Mouse (Mus musculus) forebrain, embryonic 10.5 days (tissue): ENCODE measurements around the gene Epha5. TPM values are rescaled to one million over a fixed set of nuclear protein-coding genes. Genes with fewer than 3 reads are reported as not detected.

Experiments used
- DNase-seq: peaks from one replicate; pipeline ENCODE4 v3.0.0-alpha.2; 2017; ENCODE audit warnings: low spot score; ENCODE audit errors: extremely low spot score
- H3K27ac ChIP-seq: fragments of 300-500 bp; sonication (generic); 2 replicates; pipeline ENCODE4 v1.5.1; 2016; ENCODE audit warnings: mild to moderate bottlenecking
- H3K27me3 ChIP-seq: fragments of 300-500 bp; sonication (generic); 2 replicates; pipeline ENCODE4 v1.6.1; 2016; ENCODE audit warnings: mild to moderate bottlenecking; ENCODE audit not compliant: poor library complexity, severe bottlenecking
- H3K36me3 ChIP-seq: fragments of 300-500 bp; sonication (generic); replicated peaks from 2 replicates; pipeline ENCODE4 v1.6.1; 2016; ENCODE audit warnings: mild to moderate bottlenecking, moderate library complexity
- H3K4me1 ChIP-seq: fragments of 300-500 bp; sonication (generic); 2 replicates; pipeline ENCODE4 v1.6.1; 2016
- H3K4me3 ChIP-seq: fragments of 300-500 bp; sonication (generic); 2 replicates; pipeline ENCODE4 v1.5.1; 2016; ENCODE audit warnings: mild to moderate bottlenecking, moderate library complexity
- H3K9me3 ChIP-seq: fragments of 300-500 bp; sonication (generic); 2 replicates; pipeline ENCODE4 v1.6.1; 2016; ENCODE audit warnings: mild to moderate bottlenecking, moderate library complexity
- WGBS: fragments of 180-500 bp; shearing (Covaris S2); methylation state at CpG from one replicate; pipeline ENCODE4 v1.1.7; 2016; 5-methylcytosine and 5-hydroxymethylcytosine counted together
- polyA plus RNA-seq: library from polyadenylated mRNA; unstranded; fragments of >200 nt; fragmentation: Nextera tagmentation; extraction: Ambion mirVana; gene quantifications from 2 replicates; pipeline ENCODE4 v1.2.1, GENCODE M21; 2016

Gene Epha5
- polyA plus RNA-seq, 1 experiment from 2014 or later, result 4.4 TPM

DNA sequence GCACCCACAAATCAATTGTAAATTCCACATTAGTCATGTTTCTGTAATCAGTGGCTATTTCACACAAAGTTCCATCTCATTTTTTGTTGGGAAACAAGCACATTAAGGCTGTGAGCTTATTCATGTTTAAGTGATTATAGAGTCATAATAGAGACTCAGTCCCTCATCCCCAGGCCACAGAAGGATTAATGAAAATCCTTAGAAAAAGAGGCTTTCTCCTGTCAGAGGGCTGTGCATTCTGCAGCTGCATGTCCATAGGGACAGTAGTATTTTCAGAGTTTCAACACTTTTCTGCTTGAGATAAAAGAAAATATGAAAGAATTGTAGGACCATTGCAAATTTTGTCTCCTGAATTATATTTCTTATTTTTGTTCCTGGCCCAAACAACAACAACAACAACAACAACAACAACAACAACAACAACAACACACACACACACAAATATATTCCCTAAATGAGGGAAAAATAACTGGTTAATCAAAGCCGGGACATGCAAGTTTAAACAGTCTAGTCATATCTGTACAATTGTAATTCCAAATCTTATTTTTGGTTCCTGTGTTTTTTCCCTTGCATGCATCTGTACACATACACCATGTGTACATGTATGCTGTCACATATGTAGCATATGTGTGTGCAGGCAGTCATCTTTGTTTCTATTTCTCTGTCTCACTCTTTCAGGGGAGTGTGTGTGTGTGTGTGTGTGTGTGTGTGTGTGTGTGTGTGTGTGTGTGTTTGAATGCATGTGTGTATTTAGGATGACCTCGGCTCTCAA lies 70.3 kb downstream of the Epha5 start:
- Histone ChIP-seq H3K36me3 (no peaks in the 10 kb centered on the region), H3K27me3 (no peaks in the 10 kb centered on the region), H3K27ac (no peak overlapping the region), H3K4me1 (peaks cover 9% of the 10 kb centered on the region), H3K4me3 (no peak overlapping the region), H3K9me3 (no peaks in the 10 kb centered on the region)
- WGBS, result 93% methylated on average over 2 of the region's 2 CpGs
- DNase-seq, result no peak

- no peaks in the 10 kb centered on the region for H3K9me3 ChIP-seq
- whole genome bisulfite sequencing, result 84% methylated on average over 3 of the region's 3 CpGs
- no peak for DNase-seq
- H3K4me3 ChIP-seq, result no peak overlapping the region
- H3K36me3 ChIP-seq, result no peaks in the 10 kb centered on the region
- H3K27me3 ChIP-seq, result no peaks in the 10 kb centered on the region
- H3K27ac ChIP-seq, result no peak overlapping the region
- H3K4me1 ChIP-seq, result no peaks in the 10 kb centered on the region
These were observed 81.2 kb downstream of the Epha5 start for GRCm38 (mm10) chr5:84335834-84336465.

GRCm38 (mm10) chr5:84334481-84334880 lies 82.7 kb downstream of the Epha5 start:
- H3K4me1 ChIP-seq, result 0 out of 2 replicates have a peak, but pooled peaks cover 3% of the 10 kb centered on the region
- no peaks in the 10 kb centered on the region for H3K27me3 ChIP-seq
- H3K9me3 ChIP-seq, result no peaks in the 10 kb centered on the region
- DNase-seq, result no peak
- WGBS, result 87% methylated on average over 6 of the region's 6 CpGs
- no peak overlapping the region for H3K27ac ChIP-seq
- no peaks in the 10 kb centered on the region for H3K36me3 ChIP-seq
- no peak overlapping the region for H3K4me3 ChIP-seq

DNA sequence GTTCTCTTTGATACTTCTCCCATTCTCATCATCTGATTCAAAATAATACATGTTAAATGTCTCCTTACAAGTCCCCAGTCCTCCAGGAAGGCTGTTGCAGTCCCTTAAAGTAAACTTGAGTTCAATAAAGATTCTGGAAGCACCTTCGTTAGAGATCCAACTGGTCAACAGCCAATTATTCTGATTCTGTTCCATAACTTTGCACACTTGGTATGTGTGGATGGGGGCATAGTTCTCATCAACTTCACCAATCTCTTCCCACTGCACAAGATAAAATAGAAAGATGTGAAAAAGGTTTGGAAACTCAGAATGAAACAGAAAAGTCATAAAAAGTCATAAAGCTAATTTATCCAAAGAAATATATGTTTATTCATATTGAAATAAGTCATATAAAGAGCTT lies 85.6 kb downstream of the Epha5 start:
- no peak for DNase-seq
- 0 out of 2 replicates have a peak, but pooled peaks cover 3% of the 10 kb centered on the region for H3K4me1 ChIP-seq
- H3K9me3 ChIP-seq, result no peaks in the 10 kb centered on the region
- H3K27me3 ChIP-seq, result no peaks in the 10 kb centered on the region
- H3K27ac ChIP-seq, result no peak overlapping the region
- no peaks in the 10 kb centered on the region for H3K36me3 ChIP-seq
- 86% methylated on average over 1 of the region's 1 CpGs for WGBS
- no peak overlapping the region for H3K4me3 ChIP-seq

GRCm38 (mm10) chr5:84320553-84320952 lies 96.6 kb downstream of the Epha5 start:
- no peak overlapping the region for H3K4me3 ChIP-seq
- no peaks in the 10 kb centered on the region for H3K36me3 ChIP-seq
- 78% methylated on average over 1 of the region's 1 CpGs for WGBS
- DNase-seq, result no peak
- H3K4me1 ChIP-seq, result peaks cover 27% of the 10 kb centered on the region
- H3K27me3 ChIP-seq, result no peaks in the 10 kb centered on the region
- no peaks in the 10 kb centered on the region for H3K9me3 ChIP-seq
- H3K27ac ChIP-seq, result no peak overlapping the region

DNA sequence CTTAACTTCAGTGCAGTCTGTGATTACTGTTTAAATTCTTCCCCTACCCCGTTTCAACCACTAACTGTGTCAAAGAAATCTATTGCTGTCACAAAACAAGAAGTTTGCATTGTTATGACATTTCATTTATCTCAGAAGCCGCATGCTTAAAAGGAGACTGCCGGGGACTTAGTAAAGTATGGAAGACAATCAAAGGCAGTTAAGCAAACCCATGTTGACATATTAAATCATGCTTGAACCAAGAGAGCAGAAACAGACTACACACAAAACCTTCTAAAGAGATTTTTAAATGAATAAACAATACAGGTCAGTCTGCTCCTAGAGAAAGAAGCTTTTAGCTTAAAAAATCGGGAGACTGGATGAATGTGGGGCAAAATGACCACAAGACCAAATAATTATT lies 97.0 kb downstream of the Epha5 start:
- Histone ChIP-seq H3K9me3 (no peaks in the 10 kb centered on the region), H3K27me3 (no peaks in the 10 kb centered on the region), H3K4me3 (no peak overlapping the region), H3K27ac (no peak overlapping the region), H3K4me1 (peaks cover 27% of the 10 kb centered on the region), H3K36me3 (no peaks in the 10 kb centered on the region)
- WGBS, result 46% methylated on average over 4 of the region's 4 CpGs
- no peak for DNase-seq

GRCm38 (mm10) chr5:84318814-84319340 lies 98.3 kb downstream of the Epha5 start:
- no peak overlapping the region for H3K27ac ChIP-seq
- H3K4me1 ChIP-seq, result peaks cover 27% of the 10 kb centered on the region
- no peaks in the 10 kb centered on the region for H3K27me3 ChIP-seq
- H3K4me3 ChIP-seq, result no peak overlapping the region
- 47% methylated on average over 7 of the region's 8 CpGs for WGBS
- H3K36me3 ChIP-seq, result no peaks in the 10 kb centered on the region
- H3K9me3 ChIP-seq, result no peaks in the 10 kb centered on the region
- DNase-seq, result no peak

- H3K4me3 ChIP-seq, result no peak overlapping the region
- no peaks in the 10 kb centered on the region for H3K36me3 ChIP-seq
- peaks cover 27% of the 10 kb centered on the region for H3K4me1 ChIP-seq
- H3K9me3 ChIP-seq, result no peaks in the 10 kb centered on the region
- 87% methylated on average over 4 of the region's 4 CpGs for WGBS
- H3K27ac ChIP-seq, result no peak overlapping the region
- H3K27me3 ChIP-seq, result no peaks in the 10 kb centered on the region
- DNase-seq, result no peak
These were observed 99.3 kb downstream of the Epha5 start for GRCm38 (mm10) chr5:84317839-84318238.

GRCm38 (mm10) chr5:84313619-84314018 lies 103.6 kb downstream of the Epha5 start:
- DNase-seq, result no peak
- H3K36me3 ChIP-seq, result no peaks in the 10 kb centered on the region
- WGBS, result 93% methylated on average over 4 of the region's 4 CpGs
- no peaks in the 10 kb centered on the region for H3K9me3 ChIP-seq
- no peaks in the 10 kb centered on the region for H3K27me3 ChIP-seq
- H3K27ac ChIP-seq, result no peak overlapping the region
- H3K4me3 ChIP-seq, result no peak overlapping the region
- peaks cover 5% of the 10 kb centered on the region for H3K4me1 ChIP-seq

GRCm38 (mm10) chr5:84298878-84299736 lies 118.1 kb downstream of the Epha5 start:
- Histone ChIP-seq H3K9me3 (no peaks in the 10 kb centered on the region), H3K4me1 (peaks cover 20% of the 10 kb centered on the region), H3K27me3 (peaks cover 15% of the 10 kb centered on the region), H3K27ac (no peak overlapping the region), H3K36me3 (no peaks in the 10 kb centered on the region), H3K4me3 (0 out of 2 replicates have a peak overlapping the region, but pooled peaks have one; percentile 6)
- DNase-seq, result no peak
- 27% methylated on average over 8 of the region's 8 CpGs for WGBS

DNA sequence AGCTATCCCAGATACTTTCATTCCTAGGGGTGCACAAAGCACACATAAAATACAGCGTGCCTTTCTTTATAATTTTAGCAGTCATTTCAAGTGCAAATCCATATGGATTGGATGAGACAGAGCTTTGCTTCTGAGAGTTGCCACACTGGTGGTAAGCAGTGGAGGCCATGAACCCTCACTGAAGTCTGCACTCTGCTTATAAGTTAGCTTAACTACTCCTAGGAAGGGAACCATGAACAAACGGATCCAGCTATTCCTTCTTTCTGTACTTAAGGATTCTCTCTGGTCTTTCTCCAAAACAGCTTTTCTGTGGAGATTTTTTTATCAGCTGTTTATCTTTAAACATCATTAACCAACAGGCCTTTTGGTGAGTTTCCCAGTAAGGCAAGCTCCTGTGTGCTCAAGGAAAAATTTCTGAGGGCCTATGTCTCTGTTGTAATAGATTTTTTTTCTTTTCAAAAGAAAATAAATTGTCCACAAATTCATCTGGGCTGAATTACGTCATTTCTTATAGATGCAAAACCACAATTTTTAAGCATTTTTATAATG lies 127.7 kb downstream of the Epha5 start:
- Histone ChIP-seq H3K4me1 (no peaks in the 10 kb centered on the region), H3K4me3 (no peak overlapping the region), H3K9me3 (no peaks in the 10 kb centered on the region), H3K27me3 (peaks cover 4% of the 10 kb centered on the region), H3K27ac (no peak overlapping the region), H3K36me3 (no peaks in the 10 kb centered on the region)
- DNase-seq, result no peak
- 87% methylated on average over 3 of the region's 3 CpGs for WGBS

DNA sequence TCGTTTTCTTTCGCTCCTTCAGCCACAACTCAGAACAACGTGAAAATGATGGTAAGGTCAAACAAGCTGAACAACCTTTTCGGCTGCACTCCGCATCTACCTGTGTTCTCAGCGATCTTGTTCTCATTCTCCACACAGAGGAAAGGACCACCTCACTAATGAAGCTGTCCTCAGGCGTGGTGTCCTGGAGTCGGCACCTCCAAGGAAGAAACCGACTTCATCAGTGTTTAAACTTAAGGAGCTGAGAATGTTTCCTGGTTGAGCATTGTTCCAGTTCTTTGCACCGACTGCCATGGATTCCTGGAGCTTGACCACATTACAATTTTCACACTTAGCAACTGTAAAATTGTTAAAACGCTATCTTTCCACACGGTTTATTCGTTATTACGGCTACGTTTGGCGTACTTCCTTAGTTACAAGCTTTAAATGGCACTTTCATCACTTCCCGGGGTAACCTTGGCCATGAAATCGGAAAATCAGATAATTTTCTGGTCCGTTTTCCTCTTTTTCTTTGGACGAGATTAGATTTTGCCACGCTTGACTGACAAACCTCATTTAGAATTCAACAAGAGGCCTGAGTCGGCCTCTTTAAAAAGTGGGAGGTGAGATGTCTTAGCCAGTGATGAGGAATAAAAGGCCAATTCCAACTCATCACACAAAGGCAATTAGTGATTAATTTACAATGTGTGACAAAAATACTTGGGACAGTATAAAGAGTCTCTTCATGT lies 135.7 kb downstream of the Epha5 start:
- peaks cover 4% of the 10 kb centered on the region for H3K27me3 ChIP-seq
- no peaks in the 10 kb centered on the region for H3K9me3 ChIP-seq
- no peaks in the 10 kb centered on the region for H3K36me3 ChIP-seq
- WGBS, result 40% methylated on average over 22 of the region's 22 CpGs
- peaks cover 21% of the 10 kb centered on the region for H3K4me1 ChIP-seq
- peak overlapping the region; percentile 33 for H3K4me3 ChIP-seq
- H3K27ac ChIP-seq, result peak overlapping the region; percentile 64
- DNase-seq, result peak; percentile 20
